Mouse (Mus musculus): ENCODE data around the gene Endod1.
"Not testable (repeated sequence)": the region's sequence is repeated elsewhere in the genome, so short reads cannot be mapped to it uniquely, and the experiment has no call there.

Gene Endod1

DNA sequence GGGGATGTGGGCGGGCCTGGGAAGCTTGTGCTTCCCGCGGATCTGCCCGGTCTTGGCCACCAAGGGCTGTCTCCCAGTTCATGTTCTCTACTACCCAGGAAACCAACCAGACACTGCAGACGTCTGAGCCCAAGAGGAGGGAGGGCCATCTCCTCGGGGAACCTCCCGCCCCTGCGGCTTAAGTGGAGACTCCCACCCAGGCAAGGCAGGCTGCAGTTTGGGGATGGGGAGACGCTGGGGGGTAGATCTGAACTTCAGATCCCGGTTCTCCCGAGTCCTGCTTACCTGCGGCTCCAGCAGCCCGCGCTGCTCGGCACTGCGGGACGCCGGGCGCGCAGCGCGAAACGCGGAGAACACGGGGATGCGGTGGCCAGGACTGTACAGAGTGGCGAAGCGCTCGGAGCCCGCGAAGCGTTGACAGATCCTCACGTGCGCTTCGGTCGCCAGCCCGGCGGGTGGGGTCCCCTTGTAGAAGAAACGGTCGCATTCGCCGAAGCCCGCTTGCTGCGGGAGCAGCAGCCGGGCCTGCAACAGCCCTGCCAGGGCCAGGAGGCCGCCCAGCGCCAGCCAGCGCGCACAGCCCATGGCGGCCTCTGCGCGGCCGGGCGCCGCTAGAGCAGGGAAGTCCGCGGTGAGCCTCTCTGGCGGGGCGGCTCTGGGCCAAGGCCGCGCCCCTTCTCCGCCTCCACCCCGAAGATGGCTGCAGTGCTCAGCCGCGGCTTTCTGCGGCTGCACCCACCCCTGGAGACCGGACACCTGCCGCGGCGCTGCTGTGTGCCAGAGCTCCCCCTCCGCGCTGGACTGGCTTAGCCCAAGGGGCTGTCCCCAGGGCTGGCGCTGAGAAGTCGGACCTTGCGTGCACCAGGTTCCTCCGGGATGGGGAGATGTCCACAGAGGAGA is 671 bp downstream of the Endod1 start:
- DNase-seq: peak; percentile 61 to 64

DNA sequence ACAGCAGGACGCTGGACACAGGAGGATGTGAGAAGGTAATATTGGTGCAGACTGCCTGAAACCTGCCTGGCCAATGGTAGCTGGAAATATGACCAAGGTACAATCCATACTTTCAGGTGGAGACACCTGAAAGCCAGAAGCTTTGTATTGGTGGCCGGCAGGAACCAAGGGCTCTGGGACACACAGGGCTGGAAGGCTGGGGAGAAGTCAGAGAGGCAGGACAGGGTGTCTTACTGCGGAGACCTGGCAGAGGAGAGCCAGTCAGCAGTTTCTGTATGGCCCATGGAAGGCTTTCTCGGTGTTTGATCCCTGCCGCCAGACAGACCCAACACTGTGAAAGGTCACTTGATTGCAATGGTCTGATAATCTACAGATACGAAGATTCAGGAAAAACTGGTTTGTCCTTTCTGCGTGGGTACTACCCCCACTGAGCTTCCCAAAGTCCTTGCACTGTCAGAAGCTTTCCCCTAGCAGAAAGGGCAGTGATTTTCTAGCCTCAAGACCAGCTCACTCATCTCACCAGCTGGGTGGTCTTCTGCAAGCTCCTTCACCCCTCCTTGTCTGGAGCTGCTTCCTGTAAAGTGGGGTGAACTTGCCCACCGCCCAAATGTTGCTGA is 1.4 kb downstream of the Endod1 start:
- no peak for DNase-seq

GRCm38 (mm10) chr9:14378151-14378550 is 3.2 kb downstream of the Endod1 start:
- DNase-seq: no peak

DNA sequence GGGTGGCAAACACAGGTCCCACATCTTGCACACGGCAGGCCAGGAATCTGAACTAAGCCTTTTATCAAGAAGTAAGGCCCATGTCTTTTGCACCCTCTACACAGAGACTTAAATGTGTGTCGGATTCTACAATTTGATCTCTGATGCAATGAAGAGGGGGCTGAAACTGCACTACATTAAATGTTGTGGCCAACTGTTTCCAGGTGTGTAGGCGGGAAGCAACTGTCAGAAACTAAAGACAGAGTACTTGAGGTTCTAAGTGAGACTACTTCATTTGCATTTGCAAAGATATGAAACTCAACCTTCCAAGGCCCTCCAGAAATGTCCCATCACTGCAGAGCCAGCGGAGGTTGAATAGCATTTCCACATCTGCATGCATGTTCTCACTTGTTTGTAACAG is 5.2 kb downstream of the Endod1 start:
- no peak for DNase-seq

DNA sequence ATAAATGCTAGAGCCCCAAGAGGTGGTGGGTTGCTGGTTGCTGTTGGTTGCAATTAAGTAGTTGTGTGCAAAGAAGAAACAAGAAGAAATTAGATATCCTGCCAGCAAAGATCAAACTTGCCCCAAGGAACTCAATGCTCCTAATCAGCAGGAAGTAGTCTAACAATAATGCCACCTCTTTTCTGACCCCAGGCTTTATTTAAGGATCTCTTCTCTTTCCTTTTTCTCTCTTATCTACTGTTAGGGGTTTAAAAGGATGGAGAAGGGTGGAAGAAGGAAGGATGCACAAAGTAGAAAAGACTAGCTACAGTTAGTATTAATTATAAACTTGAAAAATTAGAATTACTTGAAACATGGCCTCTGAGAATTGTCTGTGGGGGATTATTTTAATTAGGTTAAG is 8.9 kb downstream of the Endod1 start:
- DNase-seq: no peak

- no peak for DNase-seq
These were observed 12.0 kb downstream of the Endod1 start for GRCm38 (mm10) chr9:14369271-14369670.

DNA sequence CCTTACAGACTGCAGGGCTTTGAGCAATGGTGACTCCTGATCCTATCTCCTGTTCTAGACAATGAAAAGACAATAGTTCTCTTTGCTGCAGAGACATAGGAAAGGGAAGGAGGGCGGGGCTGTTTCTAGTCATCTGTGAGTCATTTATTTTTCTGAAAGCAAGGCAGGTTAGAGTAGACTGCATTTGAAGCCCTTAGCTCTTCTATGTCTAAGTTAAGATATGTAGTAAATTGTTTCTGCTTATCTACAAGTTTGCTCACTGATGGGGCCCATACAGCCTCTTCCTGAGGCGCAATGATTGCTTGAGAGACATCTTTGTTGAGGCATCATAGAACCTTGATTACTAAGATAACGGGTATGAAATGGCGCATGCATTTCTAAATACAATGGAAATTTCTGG is 13.5 kb downstream of the Endod1 start:
- DNase-seq: no peak

DNA sequence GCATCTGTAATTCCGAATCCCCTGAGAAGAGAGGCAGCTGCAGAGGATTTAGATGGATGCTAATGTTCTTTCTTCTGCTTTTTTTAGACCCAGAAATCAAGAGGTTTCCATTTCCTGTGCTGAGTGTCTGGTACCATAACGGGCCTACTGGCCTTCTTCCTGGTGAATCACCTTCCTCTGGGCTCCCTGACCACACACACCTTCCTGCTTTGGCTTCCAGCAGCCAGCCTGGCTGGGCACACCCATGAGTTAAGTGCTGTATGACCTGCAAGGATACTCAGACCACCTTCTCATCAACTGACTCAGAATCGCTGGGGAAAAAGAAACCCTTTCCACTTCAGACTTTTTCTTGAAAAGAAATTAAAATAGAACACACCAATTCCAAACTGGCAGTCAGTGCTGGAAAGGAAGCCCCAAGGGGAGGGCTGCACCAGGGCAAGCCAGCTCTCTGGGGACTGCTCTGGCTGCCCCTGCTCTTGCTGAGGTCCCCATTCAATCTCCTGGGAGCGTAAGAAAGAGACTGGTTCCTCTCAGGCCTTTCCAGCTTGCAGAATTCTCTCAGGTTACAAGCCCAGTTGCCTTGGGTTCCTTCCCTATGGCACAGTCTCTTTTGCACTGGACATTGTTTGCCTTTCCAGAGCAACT is 15.7 kb downstream of the Endod1 start:
- DNase-seq: no peak

- no peak for DNase-seq
These were observed 16.6 kb downstream of the Endod1 start for GRCm38 (mm10) chr9:14364719-14365118.

DNA sequence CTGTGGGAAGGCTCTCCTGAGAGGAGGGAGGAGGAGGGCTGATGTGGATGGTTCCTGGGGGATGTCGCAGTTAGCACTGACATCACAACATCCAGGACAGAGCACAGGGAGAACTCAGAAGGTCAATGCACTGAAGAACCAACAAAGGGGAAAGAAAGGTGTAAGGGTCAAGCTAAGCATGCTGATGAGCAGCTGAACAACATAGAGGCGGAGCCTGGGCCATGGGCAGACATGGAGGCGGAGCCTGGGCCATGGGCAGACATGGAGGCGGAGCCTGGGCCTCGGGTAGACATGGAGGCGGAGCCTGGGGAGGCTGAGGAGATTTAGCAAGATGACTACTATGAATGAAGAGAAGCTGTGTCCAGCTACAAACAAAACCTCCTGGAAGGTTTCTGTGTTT is 17.8 kb downstream of the Endod1 start:
- DNase-seq: no peak

DNA sequence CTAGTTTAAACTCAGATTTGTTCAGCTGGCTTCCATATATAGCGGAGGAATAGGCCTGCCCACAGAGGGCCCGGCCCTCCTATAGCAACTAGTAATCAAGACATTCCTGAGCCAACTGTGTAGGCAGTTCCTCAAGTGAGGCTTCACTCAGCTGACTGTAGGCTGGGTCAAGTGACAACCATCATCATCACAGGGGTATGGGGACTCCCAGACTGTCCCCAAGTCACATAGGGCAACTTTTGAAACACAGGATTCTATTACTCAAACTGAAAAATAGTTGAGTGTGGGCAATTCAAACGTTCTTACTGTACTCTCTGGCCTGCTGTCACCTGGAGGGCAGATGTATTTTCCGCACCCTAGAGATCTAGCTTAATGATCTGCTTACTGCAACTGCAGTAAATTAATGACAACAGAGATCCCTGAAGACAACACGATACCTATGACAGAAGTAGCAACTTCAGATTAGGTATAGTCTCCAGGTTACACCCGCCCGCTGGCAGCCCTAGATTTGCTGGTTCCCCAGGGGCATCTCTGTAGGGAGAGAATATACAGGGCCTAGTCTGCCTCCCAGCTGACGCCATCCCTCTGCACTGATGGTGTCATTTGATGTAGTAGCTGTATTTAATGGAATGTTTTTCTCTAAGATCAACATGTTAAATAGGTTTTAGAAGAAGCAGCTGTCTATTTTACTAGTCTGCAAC is 19.1 kb downstream of the Endod1 start:
- no peak for DNase-seq

GRCm38 (mm10) chr9:14357033-14357432 is 24.3 kb downstream of the Endod1 start:
- DNase-seq: no peak

- no peak for DNase-seq
These were observed 26.5 kb downstream of the Endod1 start for GRCm38 (mm10) chr9:14354852-14355251.

GRCm38 (mm10) chr9:14352337-14352736 is 29.0 kb downstream of the Endod1 start:
- DNase-seq: no peak

- no peak for DNase-seq
These were observed 30.5 kb downstream of the Endod1 start for GRCm38 (mm10) chr9:14350787-14351186.

DNA sequence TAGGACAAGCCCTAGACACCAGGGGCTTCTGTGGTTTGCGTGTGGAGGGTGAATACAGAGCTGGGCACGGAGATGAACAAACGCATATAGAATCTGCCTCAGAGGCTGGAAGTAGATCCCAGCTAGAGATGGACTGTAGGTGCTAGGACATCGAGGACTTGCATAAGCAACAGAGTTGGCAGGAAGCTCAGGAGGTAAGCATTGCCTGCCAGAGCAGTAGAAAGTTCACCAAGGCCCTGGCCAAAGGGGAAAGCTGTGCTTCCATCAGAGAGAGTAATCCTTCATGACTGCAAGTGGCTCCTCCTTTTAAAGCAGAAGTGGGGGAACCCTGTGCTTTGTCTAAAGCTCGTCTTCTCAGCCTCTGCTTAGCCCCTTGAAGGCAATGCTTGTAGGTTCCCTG is 31.9 kb downstream of the Endod1 start:
- DNase-seq: no peak

- no peak for DNase-seq
These were observed 32.9 kb downstream of the Endod1 start for GRCm38 (mm10) chr9:14348416-14348815.

GRCm38 (mm10) chr9:14345866-14346265 is 35.4 kb downstream of the Endod1 start:
- DNase-seq: not testable (repeated sequence)

GRCm38 (mm10) chr9:14342041-14342668 is 39.2 kb downstream of the Endod1 start:
- DNase-seq: peak; percentile 45 to 66

GRCm38 (mm10) chr9:14338701-14339100 is 42.6 kb downstream of the Endod1 start:
- DNase-seq: no peak

DNA sequence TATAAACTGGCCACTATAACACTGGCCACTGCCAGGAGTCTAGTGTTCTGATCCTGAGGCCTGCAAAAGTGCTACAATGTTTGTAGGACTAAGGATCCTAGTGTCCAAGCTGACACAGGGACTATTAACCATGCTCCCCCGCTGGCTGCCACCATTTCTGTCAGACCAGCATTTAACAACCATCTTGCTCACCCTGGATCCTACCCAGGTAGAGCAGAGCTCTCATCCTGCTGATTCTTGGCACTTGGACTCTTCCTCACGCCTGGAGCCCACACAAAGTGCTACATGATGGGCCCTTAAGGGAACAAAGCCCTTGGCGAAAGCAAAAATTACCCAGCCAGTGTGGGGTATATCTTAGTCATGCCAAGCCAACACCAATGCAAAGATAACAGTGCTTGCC is 44.4 kb downstream of the Endod1 start:
- no peak for DNase-seq

GRCm38 (mm10) chr9:14335829-14336228 is 45.5 kb downstream of the Endod1 start:
- DNase-seq: no peak

GRCm38 (mm10) chr9:14316618-14317017 is 64.7 kb downstream of the Endod1 start:
- no peak for DNase-seq
